ENCODE assay signal across 32 mouse cellular contexts in genomic region chr9:65655540-65655939, GRCm38 (mm10). TPM values are rescaled to one million over a fixed set of nuclear protein-coding genes. Genes with fewer than 3 reads are reported as not detected.
DNase-seq lines count a peak whose midpoint lies in the region; ATAC-seq and TF ChIP-seq lines count a peak whose summit lies in the region.
"Had no signal": no experiment of that assay in that cellular context is flagged by ENCODE, and none has a peak within 500 bp of the region (broad histone marks: within the 10 kb centered on the region; RNA-seq: fewer than 3 reads in every experiment).

No protein-coding gene starts in this region.

- H3K79me2 ChIP-seq in CH12.LX (replicated peaks; ENCODE audit: control insufficient read depth, extremely low read depth, insufficient read depth, poor library complexity, severe bottlenecking) = no peaks in the 10 kb centered on the region

- no peak overlapping the region for H3K9ac ChIP-seq in CH12.LX (ENCODE audit: insufficient read depth, low read depth)
- H3K9ac ChIP-seq: embryonic facial prominence, embryonic 13.5 days; kidney, embryonic 15.5 days; neural tube, embryonic 15.5 days; stomach, embryonic 15.5 days had no signal

- H3K4me1 ChIP-seq in thymus, adult 2 months (replicated peaks; ENCODE audit: control insufficient read depth, insufficient read depth, low read length) = no peaks in the 10 kb centered on the region
- peaks cover 3 to 19% of the 10 kb centered on the region in 2 experiments; a peak in 3 of 4 replicates for H3K4me1 ChIP-seq in CH12.LX (ENCODE audit: control insufficient read depth in 1 of 2, insufficient read depth in 2 of 2)
- no peaks in the 10 kb centered on the region for H3K4me1 ChIP-seq in forebrain, embryonic 10.5 days
- H3K4me1 ChIP-seq: embryonic facial prominence, embryonic 13.5 days; limb, embryonic 10.5 days; midbrain, embryonic 10.5 days; neural tube, embryonic 15.5 days had no signal

- dilution Hi-C loops in CH12.LX (cut with MboI; ENCODE audit: extremely low pct_ligation_motif_present, extremely low pct_unique_long_range_greater_than_20kb, low sequenced_read_pairs) = no loop called here

- peak; percentile 29 for DNase-seq in thymus, postnatal 14 days
- no peak for DNase-seq in thymus, adult 2 months
- peak; percentile 70 for DNase-seq in CH12.LX (ENCODE audit: extremely low read depth)
- DNase-seq in forebrain, embryonic 10.5 days (ENCODE audit: extremely low spot score, low spot score) = no peak
- no peak for DNase-seq in layer of hippocampus, adult 8-10 months (ENCODE audit: low spot score in 2 of 2)
- DNase-seq in left cerebral cortex, postnatal 4 days = no peak
- DNase-seq: adrenal gland, adult 2 months; cerebellum, adult 11-12 months; cerebellum, postnatal 10 days; kidney, postnatal 36 days; layer of hippocampus, adult 9-11 months; liver; lung, postnatal 10 days; right cerebral cortex, postnatal 25 days; spleen, adult 18-20 months had no signal

- no peaks in the 10 kb centered on the region for H3K36me3 ChIP-seq in thymus, adult 2 months (ENCODE audit: control insufficient read depth, insufficient read depth, low read length)
- H3K36me3 ChIP-seq in CH12.LX (replicated peaks in 1 of 2; ENCODE audit: control insufficient read depth in 1 of 2, insufficient read depth in 1 of 2, low read length in 1 of 2) = no peaks in the 10 kb centered on the region
- H3K36me3 ChIP-seq in forebrain, embryonic 10.5 days (replicated peaks) = no peaks in the 10 kb centered on the region
- H3K36me3 ChIP-seq: embryonic facial prominence, embryonic 13.5 days; kidney, embryonic 15.5 days; limb, embryonic 10.5 days; midbrain, embryonic 10.5 days; neural tube, embryonic 15.5 days; stomach, embryonic 15.5 days had no signal

- no peak for TF ChIP-seq RAD21 in CH12.LX (IDR thresholded peaks at IDR 0.05; ENCODE audit: low read depth, low read length)

- TF ChIP-seq POLR2A in thymus, adult 2 months (IDR thresholded peaks at IDR 0.05; ENCODE audit: control insufficient read depth, extremely low read depth, insufficient read depth, low read length, poor library complexity) = no peak
- TF ChIP-seq POLR2A in CH12.LX (IDR thresholded peaks at IDR 0.05; ENCODE audit: low read depth, low read length) = no peak

- intact Hi-C loops in left cerebral cortex, postnatal 4 days (cut with DNase I) = no loop called here

- no peak overlapping the region for H3K4me3 ChIP-seq in thymus, adult 2 months (ENCODE audit: control insufficient read depth, insufficient read depth, low read length)
- H3K4me3 ChIP-seq in CH12.LX (replicated peaks in 1 of 3; ENCODE audit: low read depth in 2 of 3, low read length in 2 of 3, poor library complexity in 1 of 3) = no peak overlapping the region
- H3K4me3 ChIP-seq in forebrain, embryonic 10.5 days = no peak overlapping the region
- H3K4me3 ChIP-seq: embryonic facial prominence, embryonic 13.5 days; erythroblast, embryonic 14.5 days; kidney, embryonic 15.5 days; left cerebral cortex, adult 2 months; limb, embryonic 10.5 days; midbrain, embryonic 10.5 days; neural tube, embryonic 15.5 days; stomach, embryonic 15.5 days had no signal

- H3K9me3 ChIP-seq in CH12.LX (replicated peaks; ENCODE audit: low read length) = no peaks in the 10 kb centered on the region
- no peaks in the 10 kb centered on the region for H3K9me3 ChIP-seq in forebrain, embryonic 10.5 days
- H3K9me3 ChIP-seq: embryonic facial prominence, embryonic 13.5 days; kidney, embryonic 15.5 days; limb, embryonic 10.5 days; midbrain, embryonic 10.5 days; neural tube, embryonic 15.5 days; stomach, embryonic 15.5 days had no signal

- in situ Hi-C loops in CH12.LX (cut with MboI; ENCODE audit: low pct_ligation_motif_present, low pct_unique_long_range_greater_than_20kb, low sequenced_read_pairs) = loop anchor here (10.0 kb wide), 1 partner anchor 131 kb away; the partner anchor contains the start of gene Ankdd1a

- TF ChIP-seq EP300 in CH12.LX (IDR thresholded peaks at IDR 0.05; ENCODE audit: low read length) = 0 out of 2 replicates have a peak, but pooled peaks have one; percentile 8

- H3K27ac ChIP-seq in thymus, adult 2 months (ENCODE audit: control insufficient read depth, insufficient read depth, low read length) = no peak overlapping the region
- no peak overlapping the region for H3K27ac ChIP-seq in CH12.LX (ENCODE audit: insufficient read depth, low read depth)
- no peak overlapping the region for H3K27ac ChIP-seq in forebrain, embryonic 10.5 days
- H3K27ac ChIP-seq: embryonic facial prominence, embryonic 13.5 days; hindbrain, postnatal 0 days; kidney, embryonic 15.5 days; left cerebral cortex, adult 2 months; limb, embryonic 10.5 days; midbrain, embryonic 10.5 days; neural tube, embryonic 15.5 days; stomach, embryonic 15.5 days had no signal

- no peak for TF ChIP-seq CTCF in thymus, adult 2 months (IDR thresholded peaks at IDR 0.05; ENCODE audit: borderline replicate concordance, control insufficient read depth, extremely low read depth, insufficient read depth, low read length, poor library complexity)
- no peak for TF ChIP-seq CTCF in CH12.LX (conservative IDR thresholded peaks at IDR 0.05 in 1 of 2, IDR thresholded peaks at IDR 0.05 in 1 of 2; ENCODE audit: low read depth in 2 of 2, low read length in 2 of 2)

- 32% methylated on average over 8 of the region's 8 CpGs for WGBS in thymus, adult 2 months
- WGBS in forebrain, embryonic 10.5 days = 89% methylated on average over 8 of the region's 8 CpGs

- peak; percentile 98 for ATAC-seq in granulocyte monocyte progenitor cell, adult 5-6 weeks (replicated peaks; ENCODE audit: poor library complexity, severe bottlenecking)
- ATAC-seq in monocyte, adult 5-6 weeks (replicated peaks; ENCODE audit: insufficient number of reproducible peaks, low FRiP score, low TSS enrichment, poor library complexity, severe bottlenecking) = peak; percentile 91
- ATAC-seq: CD4-positive, CD25-positive, alpha-beta regulatory T cell, adult 4 months; forebrain, embryonic 14.5 days; hindbrain, postnatal 0 days; intestine, embryonic 16.5 days; midbrain, embryonic 16.5 days; Patski had no signal

- no peaks in the 10 kb centered on the region for H3K27me3 ChIP-seq in thymus, adult 2 months (ENCODE audit: control insufficient read depth, insufficient read depth, low read length)
- H3K27me3 ChIP-seq in CH12.LX (replicated peaks) = no peaks in the 10 kb centered on the region
- H3K27me3 ChIP-seq in forebrain, embryonic 10.5 days (ENCODE audit: poor library complexity, severe bottlenecking) = no peaks in the 10 kb centered on the region
- H3K27me3 ChIP-seq: embryonic facial prominence, embryonic 13.5 days; kidney, embryonic 15.5 days; neural tube, embryonic 15.5 days; Patski; stomach, embryonic 15.5 days had no signal

- peak overlapping the region; percentile 1 for H3K4me2 ChIP-seq in CH12.LX (ENCODE audit: insufficient read depth, low read depth, poor library complexity, severe bottlenecking)
- H3K4me2 ChIP-seq: embryonic facial prominence, embryonic 13.5 days; heart, embryonic 11.5 days; kidney, embryonic 15.5 days; neural tube, embryonic 15.5 days; stomach, embryonic 15.5 days had no signal

TF ChIP-seq in CH12.LX, 34 proteins besides CTCF, POLR2A, EP300 and RAD21 (continues in another document):
- TF ChIP-seq POLR2AphosphoS2 (IDR thresholded peaks at IDR 0.05; ENCODE audit: low read depth, low read length) = no peak
- peak; percentile 48; the same call in 1 of the 2 replicates for TF ChIP-seq MAX (IDR thresholded peaks at IDR 0.05; ENCODE audit: low read length)
- TF ChIP-seq ZKSCAN1 (IDR thresholded peaks at IDR 0.05; ENCODE audit: borderline replicate concordance, low read depth, low read length) = no peak
- no peak for TF ChIP-seq PAX5 (IDR thresholded peaks at IDR 0.05; ENCODE audit: low read length)
- no peak for TF ChIP-seq SIN3A (IDR thresholded peaks at IDR 0.05; ENCODE audit: low read length)
- no peak for TF ChIP-seq HCFC1 (IDR thresholded peaks at IDR 0.05; ENCODE audit: low read depth, low read length)
- TF ChIP-seq MXI1 (IDR thresholded peaks at IDR 0.05; ENCODE audit: low read depth, low read length) = peak; percentile 64; the same call in 1 of the 2 replicates
- no peak for TF ChIP-seq ZC3H11A (IDR thresholded peaks at IDR 0.05; ENCODE audit: low read depth, low read length)
- TF ChIP-seq IRF4 (IDR thresholded peaks at IDR 0.05; ENCODE audit: low read depth, low read length) = peak; percentile 63
- TF ChIP-seq ELF1 (IDR thresholded peaks at IDR 0.05; ENCODE audit: low read depth, low read length) = 0 out of 2 replicates have a peak, but pooled peaks have one; percentile 34
- no peak for TF ChIP-seq MAFK (IDR thresholded peaks at IDR 0.05; ENCODE audit: insufficient replicate concordance, low read length)
- peak; percentile 66 for TF ChIP-seq BHLHE40 (IDR thresholded peaks at IDR 0.05; ENCODE audit: low read depth, low read length)
- no peak for TF ChIP-seq USF2 (conservative IDR thresholded peaks at IDR 0.05; ENCODE audit: low read depth, low read length)
- 0 out of 2 replicates have a peak, but pooled peaks have one; percentile 13 for TF ChIP-seq MEF2A (IDR thresholded peaks at IDR 0.05; ENCODE audit: borderline replicate concordance, low read depth, low read length)

RNA-seq across cellular contexts. Expression of gene Oaz2, which starts 12.3 kb away (rescaled TPM):
- polyA plus RNA-seq in thymus, adult 2 months (2012; rRNA removed) = 58.6 and 68.1 TPM in 2 replicates
- 30.2 and 30.9 TPM in 2 replicates for total RNA-seq in CH12.LX (2012; rRNA removed)
- 35.3 and 38.9 TPM in 2 replicates for total RNA-seq in CH12.LX (2014; rRNA removed)
- polyA plus RNA-seq in CH12.LX (2012; ENCODE audit: insufficient read length, low read depth) = 55.7 and 61.4 TPM in 2 replicates
- total RNA-seq in granulocyte monocyte progenitor cell, adult 5-6 weeks (2014; fragmentation: Nextera tagmentation) = 33.6 and 40.3 TPM in 2 replicates
- total RNA-seq in granulocyte monocyte progenitor cell, adult 5-6 weeks (2017) = 35.3 and 44.5 TPM in 2 replicates
- total RNA-seq in monocyte, adult 5-6 weeks (2017) = 72.0 to 107 TPM (median 78.2 TPM) in 3 replicates
- 204 and 217 TPM in 2 replicates for polyA plus RNA-seq in forebrain, embryonic 10.5 days (2016; fragmentation: Nextera tagmentation; extraction: Ambion mirVana)
- 100 to 1,000 TPM; 188 to 226 (median 208) TPM for total RNA-seq in layer of hippocampus, adult 8-10 months (2022)
- 100 to 1,000 TPM; 202 to 211 TPM for total RNA-seq in left cerebral cortex, postnatal 4 days (2021)

RNA-seq across cellular contexts. Expression of gene Rbpms2, which starts 26.1 kb away (rescaled TPM):
- polyA plus RNA-seq in thymus, adult 2 months (2012; rRNA removed) = 10.5 and 11.5 TPM in 2 replicates
- total RNA-seq in CH12.LX (2012; rRNA removed) (0.13 TPM in 1 of 2 replicates, not detected in the other), CH12.LX (2014; rRNA removed) (not detected in 2 replicates)
- 0.34 and 0.95 TPM in 2 replicates for polyA plus RNA-seq in CH12.LX (2012; ENCODE audit: insufficient read length, low read depth)
- 7.5 TPM in 1 of 2 replicates, not detected in the other for total RNA-seq in granulocyte monocyte progenitor cell, adult 5-6 weeks (2014; fragmentation: Nextera tagmentation)
- total RNA-seq in granulocyte monocyte progenitor cell, adult 5-6 weeks (2017) = 0.67 TPM in 1 of 2 replicates, not detected in the other
- 0.48 to 4.1 TPM (median 0.53 TPM) in 3 replicates for total RNA-seq in monocyte, adult 5-6 weeks (2017)
- 24.2 and 24.7 TPM in 2 replicates for polyA plus RNA-seq in forebrain, embryonic 10.5 days (2016; fragmentation: Nextera tagmentation; extraction: Ambion mirVana)
- 1 to 10 TPM; 3.7 to 5.4 (median 4.6) TPM for total RNA-seq in layer of hippocampus, adult 8-10 months (2022)
- total RNA-seq in left cerebral cortex, postnatal 4 days (2021) = 1 to 10 TPM; 1.8 to 2.4 TPM

Comparison
In these comparisons a context has a peak if more than half of its experiments do, and no peak if none do; other contexts are left out.
1. DNase-seq: peak in thymus, postnatal 14 days (single experiment) and CH12.LX (single experiment); none in thymus, adult 2 months (single experiment), forebrain, embryonic 10.5 days (single experiment), layer of hippocampus, adult 8-10 months (0 of 2) and left cerebral cortex, postnatal 4 days (single experiment).